Mouse (Mus musculus): ENCODE data around the gene Rasgef1a. TPM values are rescaled to one million over a fixed set of nuclear protein-coding genes. Genes with fewer than 3 reads are reported as not detected.

Gene Rasgef1a
- polyA plus RNA-seq, 2 experiments = 0.15 TPM; not detected in 1

DNA sequence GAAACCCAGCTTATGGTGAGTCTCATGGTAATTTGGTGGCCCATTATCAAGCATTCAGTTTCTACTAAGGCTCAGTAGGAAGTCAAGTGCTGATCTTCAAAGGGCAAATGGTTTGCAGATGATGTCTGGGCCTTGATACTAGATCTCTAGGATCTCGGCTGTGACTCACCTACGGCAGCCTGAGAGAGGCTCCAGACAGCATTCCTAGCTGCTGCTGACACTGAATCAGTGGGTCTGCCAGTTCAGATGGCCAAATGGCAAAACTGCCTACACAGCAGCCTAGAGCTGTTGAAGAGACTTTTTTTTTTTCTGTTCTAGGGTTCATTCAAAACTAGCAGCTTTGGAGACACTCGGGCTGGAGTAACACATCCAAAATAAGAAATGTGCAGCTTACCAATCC, 15.8 kb downstream of the Rasgef1a start:
- 84% methylated on average over 3 of the region's 3 CpGs for WGBS
- no peak for TF ChIP-seq POLR2A (IDR thresholded peaks at IDR 0.05; ENCODE audit: borderline replicate concordance, extremely low read depth, insufficient read depth, insufficient read length)
- Histone ChIP-seq H3K4me1 (ENCODE audit: control insufficient read depth, insufficient read depth, low read length) (no peaks in the 10 kb centered on the region), H3K4me3 (replicated peaks; ENCODE audit: low read length) (no peak overlapping the region), H3K4me2 (replicated peaks; ENCODE audit: low read depth, low read length, severe bottlenecking) (no peak overlapping the region), H3K36me3 (ENCODE audit: control insufficient read depth, insufficient read depth, low read length) (no peaks in the 10 kb centered on the region), H3K9me3 (ENCODE audit: control insufficient read depth, low read length) (no peaks in the 10 kb centered on the region), H3K27me3 (ENCODE audit: control insufficient read depth, insufficient read depth, low read length) (no peaks in the 10 kb centered on the region), H3K27ac (replicated peaks; ENCODE audit: low read depth, low read length) (no peak overlapping the region), H3K9ac (ENCODE audit: low read depth, low read length, severe bottlenecking) (no peak overlapping the region)
- ATAC-seq (ENCODE audit: low FRiP score, low read depth) (no peak), DNase-seq (ENCODE audit: low spot score) (no peak)

DNA sequence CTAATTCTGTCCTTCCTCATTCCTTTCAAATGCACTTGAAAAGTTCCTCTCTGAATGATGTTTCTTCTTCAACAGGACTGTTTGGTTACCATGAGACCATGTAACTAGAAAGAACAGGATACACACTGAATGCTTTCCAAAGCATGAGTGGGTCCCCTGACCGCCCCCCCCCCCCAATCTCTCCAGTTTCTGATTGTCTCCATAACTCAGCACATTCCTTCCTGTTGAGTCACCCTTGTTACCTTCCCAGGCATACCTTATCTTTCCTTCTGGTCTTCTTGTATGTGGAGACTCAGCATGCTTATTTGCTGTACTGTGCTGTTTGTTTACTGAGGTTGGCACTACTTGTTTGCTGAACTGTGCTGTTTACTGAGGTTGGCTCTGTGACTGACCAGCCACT, 20.2 kb downstream of the Rasgef1a start:
- Histone ChIP-seq H3K27me3 (ENCODE audit: control insufficient read depth, insufficient read depth, low read length) (no peaks in the 10 kb centered on the region), H3K9ac (ENCODE audit: low read depth, low read length, severe bottlenecking) (no peak overlapping the region)

DNA sequence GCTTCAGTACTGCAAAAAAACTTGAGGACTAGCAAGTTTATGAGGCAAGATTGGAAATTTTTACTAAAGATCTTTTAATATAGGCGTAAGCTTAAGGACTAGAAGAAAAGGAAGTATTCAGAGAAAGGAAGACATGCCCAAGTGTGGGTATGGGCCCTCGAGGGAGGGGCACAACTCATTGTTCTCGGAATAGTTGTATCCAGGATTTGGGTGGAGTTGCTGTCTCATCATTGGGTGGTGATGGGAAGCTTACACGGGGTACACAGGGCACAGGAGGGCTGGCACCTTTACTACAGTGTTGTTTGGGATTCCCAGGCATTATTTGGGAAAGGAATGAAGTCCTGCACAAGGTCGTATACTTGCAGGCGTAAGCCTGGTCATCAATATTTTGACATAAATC, 24.4 kb downstream of the Rasgef1a start:
- H3K9ac ChIP-seq (ENCODE audit: low read depth, low read length, severe bottlenecking) = no peak overlapping the region
- H3K4me2 ChIP-seq (replicated peaks; ENCODE audit: low read depth, low read length, severe bottlenecking) = no peak overlapping the region
- H3K4me1 ChIP-seq (ENCODE audit: control insufficient read depth, insufficient read depth, low read length) = no peaks in the 10 kb centered on the region
- 70% methylated on average over 6 of the region's 6 CpGs for WGBS
- no peak overlapping the region for H3K27ac ChIP-seq (replicated peaks; ENCODE audit: low read depth, low read length)
- H3K4me3 ChIP-seq (replicated peaks; ENCODE audit: low read length) = no peak overlapping the region
- DNase-seq (ENCODE audit: low spot score) = no peak
- H3K27me3 ChIP-seq (ENCODE audit: control insufficient read depth, insufficient read depth, low read length) = no peaks in the 10 kb centered on the region
- no peak for ATAC-seq (ENCODE audit: low FRiP score, low read depth)
- no peak for TF ChIP-seq POLR2A (IDR thresholded peaks at IDR 0.05; ENCODE audit: borderline replicate concordance, extremely low read depth, insufficient read depth, insufficient read length)
- H3K9me3 ChIP-seq (ENCODE audit: control insufficient read depth, low read length) = no peaks in the 10 kb centered on the region
- H3K36me3 ChIP-seq (ENCODE audit: control insufficient read depth, insufficient read depth, low read length) = no peaks in the 10 kb centered on the region

More for the DNA sequence above, 20.2 kb downstream of the Rasgef1a start:
- no peak overlapping the region for H3K27ac ChIP-seq (replicated peaks; ENCODE audit: low read depth, low read length)
- no peak overlapping the region for H3K4me2 ChIP-seq (replicated peaks; ENCODE audit: low read depth, low read length, severe bottlenecking)
- no peak for ATAC-seq (ENCODE audit: low FRiP score, low read depth)
- no peak for DNase-seq (ENCODE audit: low spot score)
- WGBS = 67% methylated on average over 1 of the region's 1 CpGs
- no peaks in the 10 kb centered on the region for H3K4me1 ChIP-seq (ENCODE audit: control insufficient read depth, insufficient read depth, low read length)
- TF ChIP-seq POLR2A (IDR thresholded peaks at IDR 0.05; ENCODE audit: borderline replicate concordance, extremely low read depth, insufficient read depth, insufficient read length) = no peak
- H3K4me3 ChIP-seq (replicated peaks; ENCODE audit: low read length) = no peak overlapping the region
- H3K9me3 ChIP-seq (ENCODE audit: control insufficient read depth, low read length) = no peaks in the 10 kb centered on the region
- no peaks in the 10 kb centered on the region for H3K36me3 ChIP-seq (ENCODE audit: control insufficient read depth, insufficient read depth, low read length)

DNA sequence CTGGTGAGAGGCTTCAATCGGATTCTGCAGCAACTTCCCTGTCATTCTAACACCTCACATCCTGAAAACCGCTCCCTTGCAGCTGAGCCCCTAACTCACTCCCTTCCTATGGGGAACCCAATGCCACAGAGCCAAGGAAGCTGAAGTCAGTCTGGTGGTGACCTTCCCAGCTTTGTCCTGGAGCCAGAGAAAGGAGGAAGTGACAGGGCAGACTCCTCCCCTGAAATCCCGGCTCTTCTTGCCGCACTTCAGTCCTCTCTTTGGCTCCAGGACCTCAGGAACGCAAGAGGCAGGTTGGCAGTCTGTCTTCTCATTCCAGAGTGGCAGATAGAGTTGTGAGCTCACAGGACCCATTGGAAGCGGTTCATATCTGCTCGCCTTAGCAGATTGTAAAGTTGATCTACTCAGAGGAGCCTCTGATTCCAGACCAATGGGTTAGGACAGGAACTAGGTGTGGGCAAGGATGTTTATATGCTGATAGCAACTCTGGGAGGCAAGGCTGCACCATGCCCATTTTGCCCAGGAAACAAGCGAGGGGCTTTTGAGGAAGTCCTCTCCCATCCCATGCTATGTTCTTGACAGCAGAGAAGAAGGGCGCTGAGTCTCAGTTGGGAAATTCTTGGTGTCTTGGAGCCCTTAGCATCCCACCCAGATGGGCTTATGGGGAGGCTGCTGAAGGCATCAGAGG, 25.0 kb downstream of the Rasgef1a start:
- H3K4me1 ChIP-seq (ENCODE audit: control insufficient read depth, insufficient read depth, low read length) = no peaks in the 10 kb centered on the region
- TF ChIP-seq POLR2A (IDR thresholded peaks at IDR 0.05; ENCODE audit: borderline replicate concordance, extremely low read depth, insufficient read depth, insufficient read length) = no peak
- no peaks in the 10 kb centered on the region for H3K36me3 ChIP-seq (ENCODE audit: control insufficient read depth, insufficient read depth, low read length)
- H3K9ac ChIP-seq (ENCODE audit: low read depth, low read length, severe bottlenecking) = no peak overlapping the region
- no peak for DNase-seq (ENCODE audit: low spot score)
- H3K27me3 ChIP-seq (ENCODE audit: control insufficient read depth, insufficient read depth, low read length) = no peaks in the 10 kb centered on the region
- ATAC-seq (ENCODE audit: low FRiP score, low read depth) = no peak
- H3K27ac ChIP-seq (replicated peaks; ENCODE audit: low read depth, low read length) = no peak overlapping the region
- H3K4me3 ChIP-seq (replicated peaks; ENCODE audit: low read length) = no peak overlapping the region
- WGBS = 70% methylated on average over 9 of the region's 9 CpGs
- no peaks in the 10 kb centered on the region for H3K9me3 ChIP-seq (ENCODE audit: control insufficient read depth, low read length)
- no peak overlapping the region for H3K4me2 ChIP-seq (replicated peaks; ENCODE audit: low read depth, low read length, severe bottlenecking)

DNA sequence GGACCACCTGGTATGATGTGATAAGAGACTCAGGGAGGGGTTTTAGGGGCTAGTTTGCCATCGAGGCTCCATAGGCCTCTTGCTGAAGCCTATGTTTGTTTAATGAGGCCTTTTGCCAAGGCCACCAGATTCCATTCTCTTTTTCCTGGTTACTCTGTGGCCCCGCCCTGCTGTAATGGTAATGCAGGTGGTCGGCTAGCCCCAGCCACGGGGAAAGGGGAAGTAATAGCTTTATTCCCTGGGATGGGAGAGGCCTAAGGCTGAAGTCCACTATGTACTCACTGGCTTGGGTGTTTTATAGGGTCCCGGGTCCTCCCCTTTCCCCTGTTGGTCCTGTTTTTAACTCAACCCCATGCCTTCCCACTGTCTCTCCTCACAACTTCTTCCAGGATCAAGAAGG, 25.6 kb downstream of the Rasgef1a start:
- DNase-seq (ENCODE audit: low spot score) (no peak), ATAC-seq (ENCODE audit: low FRiP score, low read depth) (no peak)
- Histone ChIP-seq H3K9ac (ENCODE audit: low read depth, low read length, severe bottlenecking) (no peak overlapping the region), H3K4me2 (replicated peaks; ENCODE audit: low read depth, low read length, severe bottlenecking) (no peak overlapping the region), H3K36me3 (ENCODE audit: control insufficient read depth, insufficient read depth, low read length) (no peaks in the 10 kb centered on the region), H3K4me3 (replicated peaks; ENCODE audit: low read length) (no peak overlapping the region), H3K9me3 (ENCODE audit: control insufficient read depth, low read length) (no peaks in the 10 kb centered on the region), H3K27me3 (ENCODE audit: control insufficient read depth, insufficient read depth, low read length) (no peaks in the 10 kb centered on the region), H3K4me1 (ENCODE audit: control insufficient read depth, insufficient read depth, low read length) (no peaks in the 10 kb centered on the region), H3K27ac (replicated peaks; ENCODE audit: low read depth, low read length) (no peak overlapping the region)
- WGBS = 73% methylated on average over 5 of the region's 5 CpGs
- TF ChIP-seq POLR2A (IDR thresholded peaks at IDR 0.05; ENCODE audit: borderline replicate concordance, extremely low read depth, insufficient read depth, insufficient read length) = no peak

Data from limb, embryonic 14.5 days (tissue).